Mouse (Mus musculus) limb, embryonic 14.5 days (tissue): ENCODE data around the gene Phgdh. TPM values are rescaled to one million over a fixed set of nuclear protein-coding genes. Genes with fewer than 3 reads are reported as not detected.
A peak's percentile ranks its signal among the peaks of the same experiment; 100 is the strongest.

Experiments used
- ATAC-seq: fragments of 200-750 bp; cut with Nextera tagmentation; 2 replicates; pipeline ENCODE4 v1.8.0; 2017; ENCODE audit warnings: low read depth, moderate number of reproducible peaks, moderate TSS enrichment; ENCODE audit not compliant: low FRiP score
- DNase-seq: peaks from one replicate; pipeline ENCODE4 v3.0.0-alpha.2; 2015; ENCODE audit warnings: low spot score
- H3K27ac ChIP-seq: fragments of 300-500 bp; sonication (generic); replicated peaks from 2 replicates; pipeline ENCODE4 v1.5.1; 2014; ENCODE audit warnings: low read depth, mild to moderate bottlenecking, low read length, moderate library complexity, mixed read lengths
- H3K27me3 ChIP-seq: fragments of 300-500 bp; sonication (generic); 2 replicates; pipeline ENCODE4 v1.6.1; 2014; ENCODE audit warnings: low read length, mixed read lengths; ENCODE audit not compliant: control insufficient read depth, insufficient read depth
- H3K36me3 ChIP-seq: fragments of 300-500 bp; sonication (generic); 2 replicates; pipeline ENCODE4 v1.6.1; 2014; ENCODE audit warnings: mild to moderate bottlenecking, low read length, moderate library complexity, mixed read lengths; ENCODE audit not compliant: control insufficient read depth, insufficient read depth
- H3K4me1 ChIP-seq: fragments of 300-500 bp; sonication (generic); 2 replicates; pipeline ENCODE4 v1.6.1; 2014; ENCODE audit warnings: antibody characterized with exemption, low read length, mixed read lengths; ENCODE audit not compliant: control insufficient read depth, insufficient read depth
- H3K4me2 ChIP-seq: fragments of 300-500 bp; sonication (generic); replicated peaks from 2 replicates; pipeline ENCODE4 v1.6.1; 2014; ENCODE audit warnings: low read depth, mild to moderate bottlenecking, low read length, moderate library complexity; ENCODE audit not compliant: severe bottlenecking
- H3K4me3 ChIP-seq: fragments of 300-500 bp; sonication (generic); replicated peaks from 2 replicates; pipeline ENCODE4 v1.5.1; 2014; ENCODE audit warnings: low read length
- H3K9ac ChIP-seq: fragments of 300-500 bp; sonication (generic); 2 replicates; pipeline ENCODE4 v1.6.1; 2014; ENCODE audit warnings: mild to moderate bottlenecking, low read depth, low read length, moderate library complexity; ENCODE audit not compliant: severe bottlenecking
- H3K9me3 ChIP-seq: fragments of 300-500 bp; sonication (generic); 2 replicates; pipeline ENCODE4 v1.6.1; 2016; ENCODE audit warnings: low read length; ENCODE audit not compliant: control insufficient read depth
- POLR2A ChIP-seq: fragments of 200-500 bp; IDR thresholded peaks from 2 replicates; pipeline ENCODE4 v1.8.0; 2012; ENCODE audit warnings: inconsistent platforms, mild to moderate bottlenecking, moderate library complexity, borderline replicate concordance; ENCODE audit not compliant: insufficient read depth, insufficient read length; ENCODE audit errors: extremely low read depth
- WGBS: fragments of 180-500 bp; shearing (Covaris S2); extraction: QIAGEN DNeasy Blood & Tissue Kit; methylation state at CpG from one replicate; pipeline ENCODE4 v1.1.7; 2014; 5-methylcytosine and 5-hydroxymethylcytosine counted together
- polyA plus RNA-seq, 2 experiments: library from polyadenylated mRNA; depleted of rRNA in 1 of 2; stranded (reverse) in 1 of 2; unstranded in 1 of 2; fragments of >200 nt; fragmentation: Nextera tagmentation in 1 of 2; extraction: Ambion mirVana in 1 of 2; gene quantifications; 2 replicates each; pipeline versions ENCODE4 v1.2.1 to v1.2.3; 2012 to 2014

Gene Phgdh
- polyA plus RNA-seq, 2 experiments = 135 to 219 TPM

DNA sequence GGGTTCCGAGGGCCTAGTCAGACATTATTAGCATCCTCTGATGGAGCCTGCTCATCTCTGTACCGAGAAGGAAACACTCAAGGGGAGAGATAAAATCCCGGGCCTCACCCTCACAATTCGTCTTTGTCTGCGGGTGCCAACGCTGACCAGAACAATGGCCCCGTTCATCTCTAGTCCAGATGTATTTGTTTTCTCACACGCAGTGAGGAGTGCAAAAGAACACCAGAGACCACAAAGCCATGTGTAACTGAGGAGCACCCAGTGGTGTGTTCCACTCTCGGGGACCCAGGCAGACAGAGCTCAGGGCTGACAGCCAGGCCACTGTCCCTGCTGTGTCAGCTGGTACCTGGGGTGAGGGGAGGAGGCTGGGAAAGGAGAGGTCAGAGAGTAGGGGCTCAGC lies 15.6 kb downstream of the Phgdh start:
- Histone ChIP-seq H3K9me3 (no peaks in the 10 kb centered on the region), H3K36me3 (peaks cover 83% of the 10 kb centered on the region), H3K9ac (no peak overlapping the region), H3K27ac (no peak overlapping the region), H3K4me3 (no peak overlapping the region), H3K27me3 (no peaks in the 10 kb centered on the region), H3K4me1 (no peaks in the 10 kb centered on the region), H3K4me2 (no peak overlapping the region)
- no peak for ATAC-seq
- TF ChIP-seq POLR2A = no peak
- no peak for DNase-seq
- 91% methylated on average over 9 of the region's 9 CpGs for WGBS

DNA sequence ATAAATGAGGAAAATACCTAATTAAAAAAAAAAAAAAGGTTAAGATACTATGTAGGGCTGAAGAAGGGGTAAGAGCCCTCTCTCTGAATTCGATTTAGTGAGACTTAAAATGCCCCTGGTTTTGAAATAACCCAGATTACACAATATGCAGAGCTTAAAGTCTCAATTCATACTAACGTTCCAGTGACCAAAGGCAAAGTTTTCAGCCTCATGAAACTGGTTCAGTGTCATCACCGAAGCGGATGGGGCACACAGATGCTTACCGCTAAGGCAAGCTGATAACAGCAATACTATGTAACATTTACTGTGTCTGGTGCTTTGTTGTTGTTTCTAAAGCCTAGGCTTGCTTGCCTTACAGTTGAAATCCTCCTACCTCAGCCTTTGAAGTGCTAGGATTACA lies 17.6 kb downstream of the Phgdh start:
- peaks cover 6% of the 10 kb centered on the region; the same call in 1 of the 2 replicates for H3K4me1 ChIP-seq
- peaks cover 81% of the 10 kb centered on the region for H3K36me3 ChIP-seq
- H3K4me2 ChIP-seq = no peak overlapping the region
- ATAC-seq (no peak), DNase-seq (no peak)
- no peak for TF ChIP-seq POLR2A
- H3K27ac ChIP-seq = no peak overlapping the region
- H3K9ac ChIP-seq = no peak overlapping the region
- H3K4me3 ChIP-seq = no peak overlapping the region
- no peaks in the 10 kb centered on the region for H3K27me3 ChIP-seq
- H3K9me3 ChIP-seq = no peaks in the 10 kb centered on the region
- 92% methylated on average over 5 of the region's 5 CpGs for WGBS

DNA sequence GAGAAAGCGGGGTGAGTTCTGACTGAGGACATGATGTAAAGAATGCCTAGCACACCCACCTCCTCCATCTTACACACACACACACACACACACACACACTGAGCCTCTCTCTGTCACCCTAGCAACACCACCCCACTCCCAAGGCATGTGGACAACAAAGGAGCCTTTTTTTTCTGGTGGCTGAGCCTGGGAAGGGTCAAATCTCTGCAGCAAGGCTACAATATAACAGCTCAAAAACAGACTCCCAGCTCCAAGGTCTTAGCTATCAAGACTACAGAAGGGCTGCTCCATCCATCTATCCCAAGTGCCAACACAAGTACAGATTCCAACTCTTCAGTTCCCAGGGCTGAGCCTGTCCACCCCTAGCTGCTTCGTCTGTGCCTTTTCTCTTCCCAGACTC lies 20.6 kb downstream of the Phgdh start:
- TF ChIP-seq POLR2A = no peak
- H3K36me3 ChIP-seq = peaks cover 75% of the 10 kb centered on the region
- ATAC-seq (no peak), DNase-seq (no peak)
- H3K27ac ChIP-seq = no peak overlapping the region
- H3K9ac ChIP-seq = no peak overlapping the region
- no peaks in the 10 kb centered on the region for H3K9me3 ChIP-seq
- WGBS = 64% methylated on average over 2 of the region's 2 CpGs
- no peaks in the 10 kb centered on the region for H3K27me3 ChIP-seq
- peaks cover 12% of the 10 kb centered on the region for H3K4me1 ChIP-seq
- no peak overlapping the region for H3K4me3 ChIP-seq
- H3K4me2 ChIP-seq = no peak overlapping the region

DNA sequence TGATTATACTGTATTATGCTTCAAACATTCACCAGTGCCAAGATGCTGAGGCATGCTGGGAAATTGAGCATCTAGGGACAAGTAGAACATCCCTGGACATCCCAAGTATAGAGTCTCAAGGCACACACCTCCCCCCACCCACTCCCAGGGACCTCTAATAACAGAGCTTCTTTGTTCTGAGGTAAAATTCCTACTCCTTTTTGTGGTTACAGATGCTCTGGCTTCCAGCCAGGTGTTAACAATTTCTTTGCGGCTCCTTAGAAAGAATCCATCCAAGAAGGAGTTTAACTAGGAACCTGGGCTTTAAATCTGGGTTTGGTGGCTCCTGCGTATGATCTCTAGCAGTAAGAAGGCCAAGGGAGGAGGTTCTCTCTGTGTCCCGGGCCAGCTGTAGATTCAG lies 22.6 kb downstream of the Phgdh start:
- Histone ChIP-seq H3K4me3 (no peak overlapping the region), H3K27me3 (no peaks in the 10 kb centered on the region), H3K9ac (no peak overlapping the region), H3K4me2 (no peak overlapping the region), H3K4me1 (peaks cover 12% of the 10 kb centered on the region), H3K36me3 (peaks cover 66% of the 10 kb centered on the region), H3K9me3 (no peaks in the 10 kb centered on the region), H3K27ac (no peak overlapping the region; the same call in 1 of the 2 replicates)
- TF ChIP-seq POLR2A = no peak
- DNase-seq (peak; percentile 81), ATAC-seq (peak; percentile 75)
- WGBS = 22% methylated on average over 3 of the region's 3 CpGs

DNA sequence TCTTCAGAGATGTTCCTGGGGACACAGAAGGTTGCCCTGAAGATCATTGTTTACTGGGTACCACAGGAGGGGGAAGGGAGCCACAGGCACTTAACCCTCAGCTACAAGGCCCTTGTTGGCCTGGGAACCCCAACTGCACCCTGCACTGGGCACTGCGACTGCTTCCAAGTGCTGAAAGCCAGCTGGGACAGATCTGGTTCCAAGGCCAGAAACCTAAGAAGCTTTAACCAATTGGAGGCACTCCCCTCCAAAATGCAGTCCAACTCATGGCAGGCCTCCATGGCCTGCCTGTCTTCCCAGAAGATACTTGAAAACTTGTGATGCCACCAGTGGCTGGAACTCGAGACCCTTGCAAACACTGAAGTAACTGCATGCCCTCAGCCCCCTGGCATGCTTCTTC lies 24.6 kb downstream of the Phgdh start:
- ATAC-seq = no peak
- Histone ChIP-seq H3K27ac (no peak overlapping the region), H3K36me3 (peaks cover 51% of the 10 kb centered on the region), H3K4me3 (no peak overlapping the region), H3K4me1 (peaks cover 12% of the 10 kb centered on the region), H3K9ac (no peak overlapping the region), H3K4me2 (no peak overlapping the region), H3K27me3 (no peaks in the 10 kb centered on the region), H3K9me3 (no peaks in the 10 kb centered on the region)
- DNase-seq = no peak
- TF ChIP-seq POLR2A = no peak
- WGBS = 80% methylated on average over 2 of the region's 2 CpGs

DNA sequence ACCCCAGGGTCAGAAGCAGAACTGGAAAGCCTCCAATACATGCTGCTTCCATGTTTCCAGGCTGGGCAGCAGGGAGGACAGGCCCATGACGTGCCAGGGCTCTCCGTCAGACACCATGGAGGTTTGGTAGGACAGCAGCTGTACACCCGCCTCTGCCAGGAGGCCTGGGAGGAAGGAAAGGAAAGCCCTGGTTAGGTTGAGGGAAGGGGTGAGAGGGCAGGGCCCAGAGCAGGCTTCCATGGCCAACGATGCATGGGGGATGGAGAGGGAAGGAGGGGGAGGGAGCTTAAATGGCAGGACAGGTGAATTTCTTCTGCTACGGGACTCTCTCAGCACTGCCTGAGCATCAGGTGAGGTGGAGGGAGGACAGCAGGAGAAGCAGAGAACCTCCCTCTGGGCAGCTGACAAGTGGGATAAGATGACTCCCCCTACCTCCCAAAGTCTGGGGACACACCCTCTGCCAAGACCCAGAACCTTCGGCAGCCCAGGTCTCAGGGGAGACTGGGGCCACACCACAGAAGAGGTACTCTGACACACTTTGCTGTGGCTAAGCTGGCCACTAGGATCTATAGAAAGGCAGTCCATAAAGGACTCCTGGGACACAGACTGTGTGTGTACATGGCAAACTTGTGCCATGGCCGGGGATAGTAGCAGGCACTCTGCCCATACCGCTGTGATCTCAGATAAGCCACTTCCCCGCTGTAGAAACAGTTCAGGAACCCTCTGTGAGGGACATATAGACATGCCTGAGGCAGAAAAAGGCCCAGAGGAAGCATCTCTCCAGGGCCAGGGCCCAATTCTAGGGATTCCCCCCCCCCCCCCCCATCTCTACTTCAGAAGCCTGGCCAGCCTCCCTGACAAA lies 26.3 kb downstream of the Phgdh start:
- TF ChIP-seq POLR2A = no peak
- Histone ChIP-seq H3K9me3 (no peaks in the 10 kb centered on the region), H3K36me3 (peaks cover 35% of the 10 kb centered on the region), H3K27ac (no peak overlapping the region), H3K9ac (no peak overlapping the region), H3K4me1 (peaks cover 12% of the 10 kb centered on the region), H3K4me2 (no peak overlapping the region), H3K27me3 (no peaks in the 10 kb centered on the region), H3K4me3 (no peak overlapping the region)
- DNase-seq (no peak), ATAC-seq (no peak)
- WGBS = 85% methylated on average over 9 of the region's 9 CpGs
